Comparison of ENCODE assay signal across 16 mouse cellular contexts in the genomic region with DNA sequence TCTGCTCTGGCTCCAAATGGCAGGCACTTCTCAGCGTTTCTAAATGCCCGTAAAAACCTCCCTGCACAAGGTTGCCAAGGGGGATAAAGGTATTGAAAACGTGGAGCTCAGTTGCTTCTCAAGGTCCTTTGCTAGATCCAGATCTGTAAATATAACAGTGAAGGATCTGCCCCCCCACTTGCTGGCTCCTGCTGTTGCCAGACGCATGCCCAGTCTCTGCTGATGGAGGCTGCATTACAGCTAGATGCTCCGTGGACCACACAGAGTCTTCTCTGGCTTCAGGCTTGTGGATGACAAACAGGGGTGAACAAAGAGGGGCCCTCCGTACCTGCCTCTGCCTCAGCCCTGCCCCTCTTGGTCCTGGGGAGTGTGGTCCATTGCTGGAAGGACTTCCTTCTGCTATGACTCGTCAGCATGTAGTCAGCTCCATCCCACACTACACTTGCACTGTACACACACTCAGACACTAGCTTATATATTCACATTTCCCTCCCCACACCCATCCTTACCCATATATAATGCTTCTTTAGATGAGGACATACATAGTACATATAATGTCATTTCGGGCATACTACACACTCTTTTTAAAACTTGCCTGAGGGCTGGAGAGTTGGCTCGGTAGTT. TPM values are rescaled to one million over a fixed set of nuclear protein-coding genes. Genes with fewer than 3 reads are reported as not detected.
DNase-seq lines count a peak whose midpoint lies in the region; ATAC-seq and TF ChIP-seq lines count a peak whose summit lies in the region.
"Had no signal": no experiment of that assay in that cellular context is flagged by ENCODE, and none has a peak within 500 bp of the region (broad histone marks: within the 10 kb centered on the region; RNA-seq: fewer than 3 reads in every experiment).

No protein-coding gene starts in this region.

- H3K4me2 ChIP-seq in midbrain, postnatal 0 days (ENCODE audit: low read depth, low read length, poor library complexity, severe bottlenecking): no peak overlapping the region
- no peak overlapping the region for H3K4me2 ChIP-seq in midbrain, embryonic 16.5 days (ENCODE audit: low read length)
- H3K4me2 ChIP-seq: forebrain, embryonic 15.5 days; heart, embryonic 13.5 days; hindbrain, embryonic 15.5 days had no signal

- no peak for TF ChIP-seq CTCF in midbrain, postnatal 0 days (IDR thresholded peaks at IDR 0.05)

- 63% methylated on average over 9 of the region's 9 CpGs for WGBS in midbrain, postnatal 0 days
- 70% methylated on average over 9 of the region's 9 CpGs for WGBS in midbrain, embryonic 16.5 days

- no peak for DNase-seq in frontal cortex, postnatal 25 days (ENCODE audit: low spot score in 2 of 2)
- no peak for DNase-seq in midbrain, postnatal 0 days (ENCODE audit: low spot score)
- peak; percentile 17 to 26 for DNase-seq in right cerebral cortex, adult 2 months (ENCODE audit: low spot score in 2 of 2)
- DNase-seq in right cerebral cortex, postnatal 10 days (ENCODE audit: low spot score in 2 of 2): no peak
- no peak for DNase-seq in urinary bladder, postnatal 10 days (ENCODE audit: low spot score)
- DNase-seq: adrenal gland, adult 8-10 months; cerebellum, adult 11-12 months; cerebellum, adult 9-10 months; gastrocnemius, postnatal 36 days; heart, adult 11 months; heart, postnatal 36 days had no signal

- no peaks in the 10 kb centered on the region for H3K4me1 ChIP-seq in midbrain, postnatal 0 days (ENCODE audit: insufficient read depth, low read length)
- no peaks in the 10 kb centered on the region for H3K4me1 ChIP-seq in midbrain, embryonic 16.5 days (ENCODE audit: control insufficient read depth, insufficient read depth, low read length)
- H3K4me1 ChIP-seq: forebrain, embryonic 15.5 days; heart, embryonic 13.5 days; hindbrain, embryonic 15.5 days had no signal

- no peaks in the 10 kb centered on the region for H3K36me3 ChIP-seq in midbrain, postnatal 0 days (ENCODE audit: insufficient read depth, low read length)
- no peaks in the 10 kb centered on the region for H3K36me3 ChIP-seq in midbrain, embryonic 16.5 days (ENCODE audit: control insufficient read depth, insufficient read depth, low read length)
- H3K36me3 ChIP-seq: forebrain, embryonic 15.5 days; heart, embryonic 13.5 days; hindbrain, embryonic 15.5 days had no signal

- peak overlapping the region; percentile 51 for H3K27ac ChIP-seq in midbrain, postnatal 0 days (ENCODE audit: low read depth, low read length)
- H3K27ac ChIP-seq in midbrain, embryonic 16.5 days (ENCODE audit: low read length): no peak overlapping the region
- H3K27ac ChIP-seq: forebrain, embryonic 15.5 days; heart, embryonic 13.5 days; hindbrain, embryonic 15.5 days had no signal

- no peaks in the 10 kb centered on the region for H3K9me3 ChIP-seq in midbrain, postnatal 0 days (ENCODE audit: low read length)
- no peaks in the 10 kb centered on the region for H3K9me3 ChIP-seq in midbrain, embryonic 16.5 days (replicated peaks; ENCODE audit: control insufficient read depth, low read length, poor library complexity, severe bottlenecking)
- H3K9me3 ChIP-seq: hindbrain, embryonic 15.5 days had no signal

- no peak overlapping the region for H3K9ac ChIP-seq in midbrain, postnatal 0 days (replicated peaks; ENCODE audit: low read length, poor library complexity, severe bottlenecking)
- H3K9ac ChIP-seq in midbrain, embryonic 16.5 days (ENCODE audit: low read depth, low read length): no peak overlapping the region
- H3K9ac ChIP-seq: forebrain, embryonic 15.5 days; heart, embryonic 13.5 days; hindbrain, embryonic 15.5 days had no signal

- H3K4me3 ChIP-seq in midbrain, postnatal 0 days (ENCODE audit: low read depth, low read length): no peak overlapping the region
- no peak overlapping the region for H3K4me3 ChIP-seq in midbrain, embryonic 16.5 days (ENCODE audit: low read depth, low read length)
- H3K4me3 ChIP-seq: forebrain, embryonic 15.5 days; heart, embryonic 13.5 days; hindbrain, embryonic 15.5 days had no signal

- no peaks in the 10 kb centered on the region for H3K27me3 ChIP-seq in midbrain, postnatal 0 days (ENCODE audit: insufficient read depth, low read length)
- H3K27me3 ChIP-seq in midbrain, embryonic 16.5 days (ENCODE audit: control insufficient read depth, insufficient read depth, low read depth, low read length): no peaks in the 10 kb centered on the region
- H3K27me3 ChIP-seq: forebrain, embryonic 15.5 days; heart, embryonic 13.5 days; hindbrain, embryonic 15.5 days had no signal

- ATAC-seq in frontal cortex, adult (ENCODE audit: low TSS enrichment): peak; percentile 92
- ATAC-seq in midbrain, postnatal 0 days (ENCODE audit: low FRiP score): no peak
- ATAC-seq in midbrain, embryonic 16.5 days: no peak
- ATAC-seq: forebrain, embryonic 15.5 days had no signal

RNA-seq across cellular contexts. Expression of a gene that starts 40.8 kb away (rescaled TPM):
- 17.1 and 18.0 TPM in 2 replicates for total RNA-seq in midbrain, postnatal 0 days (2014; rRNA removed)
- polyA plus RNA-seq in midbrain, postnatal 0 days (2015; fragmentation: Nextera tagmentation; extraction: Ambion mirVana): 6.2 and 7.4 TPM in 2 replicates
- 6.3 and 6.6 TPM in 2 replicates for polyA plus RNA-seq in midbrain, embryonic 16.5 days (2015; fragmentation: Nextera tagmentation; extraction: Ambion mirVana)

Comparison
In these comparisons a context has a peak if more than half of its experiments do, and no peak if none do; other contexts are left out.
1. DNase-seq: peak in right cerebral cortex, adult 2 months (2 of 2); none in frontal cortex, postnatal 25 days (0 of 2), midbrain, postnatal 0 days (single experiment), right cerebral cortex, postnatal 10 days (0 of 2) and urinary bladder, postnatal 10 days (single experiment).